Mouse (Mus musculus) G1E (cell line): ENCODE data around the gene Usb1. TPM values are rescaled to one million over a fixed set of nuclear protein-coding genes. Genes with fewer than 3 reads are reported as not detected.

ENCODE experiments used
- ATAC-seq: 2 replicates; pipeline ENCODE4 v1.8.0; 2016; ENCODE audit warnings: mild to moderate bottlenecking; ENCODE audit not compliant: insufficient number of reproducible peaks, poor library complexity, low FRiP score, severe bottlenecking; ENCODE audit errors: extremely low read depth
- DNase-seq: peaks from one replicate; pipeline ENCODE4 v3.0.0; 2012; ENCODE audit warnings: low spot score
- H3K27me3 ChIP-seq: 2 replicates; pipeline ENCODE4 v1.6.1; 2012; ENCODE audit warnings: mild to moderate bottlenecking, low read length, inconsistent platforms; ENCODE audit not compliant: insufficient read depth
- H3K36me3 ChIP-seq: replicated peaks from 2 replicates; pipeline ENCODE3; 2012; ENCODE audit warnings: mild to moderate bottlenecking, inconsistent platforms
- H3K4me1 ChIP-seq: 2 replicates; pipeline ENCODE4 v1.6.1; 2012; ENCODE audit warnings: low read depth, low read length, inconsistent platforms, mixed read lengths; ENCODE audit not compliant: insufficient read depth
- H3K4me3 ChIP-seq: 2 replicates; pipeline ENCODE4 v1.5.1; 2012; ENCODE audit warnings: low read depth, mild to moderate bottlenecking, inconsistent platforms, low read length, moderate library complexity, mixed read lengths
- H3K9me3 ChIP-seq: replicated peaks from 2 replicates; pipeline ENCODE4 v1.6.1; 2012; ENCODE audit warnings: inconsistent platforms
- CTCF ChIP-seq: IDR thresholded peaks from 2 replicates; pipeline ENCODE4 v1.5.1; 2012; ENCODE audit warnings: low read depth, low read length, inconsistent platforms, mixed read lengths
- GATA1 ChIP-seq: IDR thresholded peaks from 2 replicates; pipeline ENCODE4 v1.6.1; 2012; ENCODE audit warnings: borderline replicate concordance, low read length, inconsistent platforms, mixed read lengths
- GATA2 ChIP-seq: IDR thresholded peaks from 2 replicates; pipeline ENCODE4 v1.6.1; 2012; ENCODE audit warnings: low read depth, low read length, inconsistent platforms, borderline replicate concordance
- POLR2AphosphoS5 ChIP-seq: IDR thresholded peaks from 2 replicates; pipeline ENCODE4 v1.6.1; 2012; ENCODE audit warnings: low read depth, low read length, inconsistent platforms; ENCODE audit not compliant: insufficient replicate concordance
- TAL1 ChIP-seq: conservative IDR thresholded peaks from 2 replicates; pipeline ENCODE4 v1.6.1; 2012; ENCODE audit warnings: low read depth, low read length, inconsistent platforms, mixed read lengths
- polyA plus RNA-seq: library from polyadenylated mRNA; stranded (reverse); fragments of >175 nt; gene quantifications from 2 replicates; pipeline ENCODE4 v1.2.3, GENCODE M21; 2012
- total RNA-seq, 2 experiments: library from RNA; stranded (forward) in 1 of 2; stranded (reverse) in 1 of 2; fragments of 200-1000 nt in 1 of 2; fragments of >200 nt in 1 of 2; fragmentation: Nextera tagmentation in 1 of 2; gene quantifications; 2 replicates each; pipeline ENCODE4 v1.2.3; 2014 to 2017

Usb1 gene
- total and polyA plus RNA-seq, 3 experiments, result 28.0 to 60.0 (median 40.6) TPM

- H3K4me1 ChIP-seq, result peaks cover 38% of the 10 kb centered on the region
- H3K9me3 ChIP-seq, result no peaks in the 10 kb centered on the region
- H3K36me3 ChIP-seq, result no peaks in the 10 kb centered on the region
- TF ChIP-seq GATA2 (no peak), TAL1 (no peak), POLR2AphosphoS5 (no peak), GATA1 (no peak), CTCF (no peak)
- no peak overlapping the region for H3K4me3 ChIP-seq
- DNase-seq (no peak), ATAC-seq (no peak)
- H3K27me3 ChIP-seq, result peaks cover 23% of the 10 kb centered on the region
Measured at GRCm38 (mm10) chr8:95363849-95364248, 31.8 kb downstream of the Usb1 start.

DNA sequence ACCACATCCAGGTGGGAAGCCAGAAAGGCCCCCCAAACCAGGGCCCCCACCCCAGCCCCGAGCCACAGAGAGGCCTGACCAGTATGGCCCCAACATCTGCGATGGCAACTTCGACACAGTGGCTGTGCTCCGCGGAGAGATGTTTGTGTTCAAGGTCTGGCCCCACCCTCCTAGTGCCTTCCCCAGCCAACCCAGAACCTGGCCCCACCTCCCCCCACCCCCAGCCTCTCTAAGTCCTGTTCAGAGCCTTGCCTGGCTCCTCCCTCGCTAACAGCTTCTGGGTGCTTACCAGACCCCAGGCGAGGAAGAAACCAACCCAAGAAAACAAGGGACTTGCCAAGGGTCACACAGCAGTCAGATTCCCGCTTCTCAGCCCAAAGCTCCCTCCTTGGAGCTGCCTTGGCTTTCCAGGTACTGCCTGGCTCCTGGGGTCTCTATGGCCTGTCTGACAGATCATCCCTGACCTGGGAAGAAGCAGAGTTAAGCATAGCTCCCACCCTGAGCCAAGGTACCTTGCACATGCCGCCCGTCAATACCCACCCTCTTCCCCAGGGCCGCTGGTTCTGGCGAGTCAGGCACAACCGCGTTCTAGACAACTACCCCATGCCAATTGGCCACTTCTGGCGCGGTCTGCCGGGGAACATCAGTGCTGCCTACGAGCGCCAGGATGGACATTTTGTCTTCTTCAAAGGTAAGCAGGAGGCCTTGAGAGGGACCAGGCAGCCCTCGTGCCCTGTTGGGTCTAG, 37.7 kb downstream of the Usb1 start:
- TF ChIP-seq TAL1, result no peak
- no peak for TF ChIP-seq CTCF
- TF ChIP-seq GATA1, result no peak
- no peak for TF ChIP-seq POLR2AphosphoS5
- TF ChIP-seq GATA2, result no peak
- Histone ChIP-seq H3K9me3 (no peaks in the 10 kb centered on the region), H3K36me3 (no peaks in the 10 kb centered on the region), H3K27me3 (peaks cover 34% of the 10 kb centered on the region), H3K4me3 (no peak overlapping the region; the same call in 1 of the 2 replicates), H3K4me1 (peaks cover 26% of the 10 kb centered on the region)
- no peak for ATAC-seq
- no peak for DNase-seq

- ATAC-seq, result no peak
- Histone ChIP-seq H3K4me3 (no peak overlapping the region), H3K36me3 (no peaks in the 10 kb centered on the region), H3K27me3 (peaks cover 33% of the 10 kb centered on the region), H3K9me3 (no peaks in the 10 kb centered on the region), H3K4me1 (peaks cover 9% of the 10 kb centered on the region; the same call in 1 of the 2 replicates)
- DNase-seq, result no peak
- TF ChIP-seq POLR2AphosphoS5, result no peak
- TF ChIP-seq CTCF, result no peak
- TF ChIP-seq GATA1, result no peak
- TF ChIP-seq TAL1, result no peak
- no peak for TF ChIP-seq GATA2
Measured at GRCm38 (mm10) chr8:95373389-95374002, 41.4 kb downstream of the Usb1 start.

DNA sequence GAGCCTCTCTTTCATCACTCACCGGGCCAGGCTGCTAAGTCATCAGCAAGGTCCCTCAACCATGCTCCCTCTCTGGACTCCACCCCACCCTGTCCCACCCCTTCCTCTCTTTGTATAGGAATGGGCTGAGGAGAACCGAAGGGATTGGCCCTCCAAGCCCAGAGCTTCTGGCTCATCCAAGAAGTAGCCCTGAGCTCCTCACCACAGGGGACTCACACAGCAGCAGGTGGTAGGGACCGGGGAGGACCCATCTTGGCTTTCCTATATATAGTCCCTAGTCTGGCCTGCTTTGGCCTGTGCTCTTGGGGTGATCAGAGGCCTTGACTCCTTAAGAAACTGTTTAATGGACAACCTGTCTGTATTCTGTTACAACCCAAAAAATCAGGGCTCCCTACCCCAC, 42.3 kb downstream of the Usb1 start:
- TF ChIP-seq GATA2, result no peak
- no peak for TF ChIP-seq CTCF
- TF ChIP-seq GATA1, result no peak
- TF ChIP-seq TAL1, result no peak
- no peak for TF ChIP-seq POLR2AphosphoS5
- DNase-seq (no peak), ATAC-seq (no peak)
- H3K36me3 ChIP-seq, result no peaks in the 10 kb centered on the region
- H3K4me1 ChIP-seq, result peaks cover 9% of the 10 kb centered on the region; the same call in 1 of the 2 replicates
- no peaks in the 10 kb centered on the region for H3K9me3 ChIP-seq
- no peak overlapping the region for H3K4me3 ChIP-seq
- peaks cover 31% of the 10 kb centered on the region for H3K27me3 ChIP-seq

- no peak overlapping the region for H3K4me3 ChIP-seq
- H3K27me3 ChIP-seq, result peaks cover 26% of the 10 kb centered on the region
- no peaks in the 10 kb centered on the region for H3K36me3 ChIP-seq
- no peak for ATAC-seq
- no peak for DNase-seq
- no peaks in the 10 kb centered on the region for H3K9me3 ChIP-seq
- H3K4me1 ChIP-seq, result 0 out of 2 replicates have a peak, but pooled peaks cover 3% of the 10 kb centered on the region
- TF ChIP-seq CTCF (no peak), GATA1 (no peak), POLR2AphosphoS5 (no peak), TAL1 (no peak), GATA2 (no peak)
Measured at GRCm38 (mm10) chr8:95375374-95375930, 43.4 kb downstream of the Usb1 start.

GRCm38 (mm10) chr8:95376309-95376999, 44.4 kb downstream of the Usb1 start:
- Histone ChIP-seq H3K4me1 (0 out of 2 replicates have a peak, but pooled peaks cover 3% of the 10 kb centered on the region), H3K4me3 (no peak overlapping the region), H3K9me3 (no peaks in the 10 kb centered on the region), H3K27me3 (peaks cover 24% of the 10 kb centered on the region), H3K36me3 (no peaks in the 10 kb centered on the region)
- DNase-seq, result no peak
- ATAC-seq, result no peak
- no peak for TF ChIP-seq CTCF
- TF ChIP-seq GATA1, result no peak
- no peak for TF ChIP-seq TAL1
- no peak for TF ChIP-seq POLR2AphosphoS5
- no peak for TF ChIP-seq GATA2
